Mouse (Mus musculus) forebrain, embryonic 16.5 days (tissue): ENCODE data around the gene Ablim1. TPM values are rescaled to one million over a fixed set of nuclear protein-coding genes. Genes with fewer than 3 reads are reported as not detected.

Experiments used
- ATAC-seq: fragments of 200-750 bp; cut with Nextera tagmentation; 2 replicates; pipeline ENCODE4 v1.8.0; 2017; ENCODE audit warnings: mild to moderate bottlenecking, moderate library complexity
- H3K27ac ChIP-seq: fragments of 300-500 bp; sonication (generic); 2 replicates; pipeline ENCODE4 v1.5.1; 2014; ENCODE audit warnings: low read length, control low read depth
- H3K27me3 ChIP-seq: fragments of 300-500 bp; sonication (generic); replicated peaks from 2 replicates; pipeline ENCODE4 v1.6.1; 2014; ENCODE audit warnings: low read length; ENCODE audit not compliant: control insufficient read depth, insufficient read depth
- H3K36me3 ChIP-seq: fragments of 300-500 bp; sonication (generic); 2 replicates; pipeline ENCODE4 v1.6.1; 2014; ENCODE audit not compliant: control insufficient read depth, insufficient read depth
- H3K4me1 ChIP-seq: fragments of 300-500 bp; sonication (generic); replicated peaks from 2 replicates; pipeline ENCODE4 v1.6.1; 2014; ENCODE audit warnings: low read length; ENCODE audit not compliant: control insufficient read depth, insufficient read depth
- H3K4me2 ChIP-seq: fragments of 300-500 bp; sonication (generic); 2 replicates; pipeline ENCODE4 v1.6.1; 2014; ENCODE audit warnings: mild to moderate bottlenecking, low read length, control low read depth
- H3K4me3 ChIP-seq: fragments of 300-500 bp; sonication (generic); replicated peaks from 2 replicates; pipeline ENCODE4 v1.5.1; 2014; ENCODE audit warnings: mild to moderate bottlenecking, low read length, control low read depth
- H3K9ac ChIP-seq: fragments of 300-500 bp; sonication (generic); replicated peaks from 2 replicates; pipeline ENCODE4 v1.6.1; 2014; ENCODE audit warnings: low read depth, low read length, control low read depth
- H3K9me3 ChIP-seq: fragments of 300-500 bp; sonication (generic); 2 replicates; pipeline ENCODE4 v1.6.1; 2016; ENCODE audit warnings: low read length; ENCODE audit not compliant: control insufficient read depth
- WGBS: fragments of 180-500 bp; shearing (Covaris S2); extraction: QIAGEN DNeasy Blood & Tissue Kit; methylation state at CpG from one replicate; pipeline ENCODE4 v1.1.7; 2014; 5-methylcytosine and 5-hydroxymethylcytosine counted together
- polyA plus RNA-seq: library from polyadenylated mRNA; unstranded; fragments of >200 nt; fragmentation: Nextera tagmentation; extraction: Ambion mirVana; gene quantifications from 2 replicates; pipeline ENCODE4 v1.2.1, GENCODE M21; 2015

The Ablim1 gene
- polyA plus RNA-seq, 1 experiment from 2014 or later: 47.1 TPM

DNA sequence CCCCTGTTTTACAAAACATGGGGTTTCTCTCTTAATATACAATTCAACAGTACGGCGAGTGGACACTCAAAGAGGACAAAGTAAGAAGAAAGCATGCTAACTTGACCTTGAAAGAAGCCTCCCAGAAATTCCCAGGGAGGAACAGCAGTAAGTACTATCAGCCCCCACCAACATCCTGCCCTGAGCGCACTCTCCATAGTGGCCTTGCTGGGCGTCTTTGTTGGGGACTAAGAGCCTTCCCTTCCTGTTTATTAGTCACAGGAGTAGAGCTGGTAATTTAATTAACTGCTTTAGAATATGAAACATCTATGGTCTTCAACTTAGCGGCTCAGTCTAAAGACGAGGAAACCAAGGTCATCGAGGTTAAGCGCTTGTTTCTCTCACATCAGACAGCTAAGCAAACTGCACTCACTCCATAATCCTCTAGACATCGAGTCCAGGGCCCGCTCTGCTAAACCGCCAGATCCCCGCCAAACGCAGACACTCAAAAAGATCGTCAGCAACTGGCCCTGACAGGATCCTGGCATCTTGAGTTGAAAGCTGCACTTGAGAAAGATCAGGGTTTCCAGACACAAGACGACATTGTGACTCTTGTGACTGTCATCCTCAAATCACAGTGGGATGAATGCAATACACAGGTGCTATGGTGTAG lies 50.3 kb downstream of the Ablim1 start:
- Histone ChIP-seq H3K36me3 (no peaks in the 10 kb centered on the region), H3K27me3 (no peaks in the 10 kb centered on the region), H3K4me1 (peaks cover 8% of the 10 kb centered on the region), H3K4me3 (no peak overlapping the region), H3K4me2 (no peak overlapping the region), H3K9me3 (no peaks in the 10 kb centered on the region), H3K27ac (no peak overlapping the region), H3K9ac (no peak overlapping the region)
- ATAC-seq: no peak
- 41% methylated on average over 15 of the region's 15 CpGs for WGBS

- Histone ChIP-seq H3K36me3 (no peaks in the 10 kb centered on the region), H3K27me3 (no peaks in the 10 kb centered on the region), H3K4me3 (no peak overlapping the region), H3K27ac (no peak overlapping the region), H3K4me1 (no peaks in the 10 kb centered on the region), H3K4me2 (no peak overlapping the region), H3K9ac (no peak overlapping the region), H3K9me3 (no peaks in the 10 kb centered on the region)
- no peak for ATAC-seq
- WGBS: 94% methylated on average over 12 of the region's 12 CpGs
These were observed 56.9 kb downstream of the Ablim1 start for GRCm38 (mm10) chr19:57257801-57258200.

GRCm38 (mm10) chr19:57256666-57257065 lies 58.1 kb downstream of the Ablim1 start:
- ATAC-seq: no peak
- H3K27me3 ChIP-seq: no peaks in the 10 kb centered on the region
- no peaks in the 10 kb centered on the region for H3K4me1 ChIP-seq
- H3K4me3 ChIP-seq: no peak overlapping the region
- WGBS: 39% methylated on average over 9 of the region's 9 CpGs
- H3K4me2 ChIP-seq: no peak overlapping the region
- H3K9me3 ChIP-seq: no peaks in the 10 kb centered on the region
- no peak overlapping the region for H3K27ac ChIP-seq
- no peaks in the 10 kb centered on the region for H3K36me3 ChIP-seq
- no peak overlapping the region for H3K9ac ChIP-seq

DNA sequence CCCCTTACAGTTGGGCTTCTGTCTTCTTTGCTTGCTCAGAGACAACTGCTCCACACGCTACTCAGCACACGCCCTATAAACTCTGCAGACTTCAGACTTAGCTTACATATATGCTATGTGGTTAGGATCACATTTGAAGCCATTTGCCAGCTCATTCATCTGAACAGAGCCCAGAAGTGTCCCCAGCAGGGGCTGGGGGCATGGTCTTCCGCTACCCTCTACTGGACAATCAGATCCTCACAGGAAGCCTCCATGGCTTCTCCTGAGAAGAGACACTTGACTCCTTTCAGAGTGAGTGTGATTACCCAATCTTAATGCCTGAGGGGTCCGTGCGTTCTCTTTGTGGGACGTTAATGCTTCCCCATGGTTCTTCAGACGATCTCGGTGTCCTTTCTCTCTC lies 59.6 kb downstream of the Ablim1 start:
- no peak for ATAC-seq
- H3K9ac ChIP-seq: no peak overlapping the region
- no peaks in the 10 kb centered on the region for H3K27me3 ChIP-seq
- no peak overlapping the region for H3K27ac ChIP-seq
- WGBS: 84% methylated on average over 8 of the region's 8 CpGs
- no peaks in the 10 kb centered on the region for H3K4me1 ChIP-seq
- no peaks in the 10 kb centered on the region for H3K36me3 ChIP-seq
- no peak overlapping the region for H3K4me3 ChIP-seq
- H3K9me3 ChIP-seq: no peaks in the 10 kb centered on the region
- H3K4me2 ChIP-seq: no peak overlapping the region

- H3K9me3 ChIP-seq: no peaks in the 10 kb centered on the region
- no peak overlapping the region for H3K4me3 ChIP-seq
- no peak overlapping the region for H3K27ac ChIP-seq
- no peak overlapping the region for H3K4me2 ChIP-seq
- no peaks in the 10 kb centered on the region for H3K4me1 ChIP-seq
- 80% methylated on average over 9 of the region's 9 CpGs for WGBS
- H3K36me3 ChIP-seq: no peaks in the 10 kb centered on the region
- no peak for ATAC-seq
- no peaks in the 10 kb centered on the region for H3K27me3 ChIP-seq
- H3K9ac ChIP-seq: no peak overlapping the region
These were observed 61.8 kb downstream of the Ablim1 start for GRCm38 (mm10) chr19:57252692-57253448.

- Histone ChIP-seq H3K27me3 (no peaks in the 10 kb centered on the region), H3K27ac (no peak overlapping the region), H3K36me3 (no peaks in the 10 kb centered on the region), H3K9me3 (no peaks in the 10 kb centered on the region), H3K4me2 (no peak overlapping the region), H3K4me3 (no peak overlapping the region), H3K4me1 (no peaks in the 10 kb centered on the region), H3K9ac (no peak overlapping the region)
- 84% methylated on average over 5 of the region's 5 CpGs for whole genome bisulfite sequencing
- ATAC-seq: no peak
These were observed 65.9 kb downstream of the Ablim1 start for GRCm38 (mm10) chr19:57248781-57249180.

- 67% methylated on average over 8 of the region's 8 CpGs for WGBS
- H3K27ac ChIP-seq: no peak overlapping the region
- no peak for ATAC-seq
These were observed 67.5 kb downstream of the Ablim1 start for GRCm38 (mm10) chr19:57247221-57247620.

GRCm38 (mm10) chr19:57244281-57244680 lies 70.4 kb downstream of the Ablim1 start:
- 70% methylated on average over 7 of the region's 7 CpGs for WGBS
- Histone ChIP-seq H3K4me1 (peaks cover 13% of the 10 kb centered on the region), H3K27ac (no peak overlapping the region), H3K4me3 (no peak overlapping the region), H3K4me2 (no peak overlapping the region), H3K27me3 (no peaks in the 10 kb centered on the region), H3K9ac (no peak overlapping the region), H3K36me3 (no peaks in the 10 kb centered on the region), H3K9me3 (no peaks in the 10 kb centered on the region)
- no peak for ATAC-seq

More at GRCm38 (mm10) chr19:57247221-57247620, 67.5 kb downstream of the Ablim1 start:
- no peaks in the 10 kb centered on the region for H3K36me3 ChIP-seq
- H3K4me3 ChIP-seq: no peak overlapping the region
- no peak overlapping the region for H3K9ac ChIP-seq
- 0 out of 2 replicates have a peak, but pooled peaks cover 3% of the 10 kb centered on the region for H3K4me1 ChIP-seq
- H3K27me3 ChIP-seq: no peaks in the 10 kb centered on the region
- H3K4me2 ChIP-seq: no peak overlapping the region
- H3K9me3 ChIP-seq: no peaks in the 10 kb centered on the region

DNA sequence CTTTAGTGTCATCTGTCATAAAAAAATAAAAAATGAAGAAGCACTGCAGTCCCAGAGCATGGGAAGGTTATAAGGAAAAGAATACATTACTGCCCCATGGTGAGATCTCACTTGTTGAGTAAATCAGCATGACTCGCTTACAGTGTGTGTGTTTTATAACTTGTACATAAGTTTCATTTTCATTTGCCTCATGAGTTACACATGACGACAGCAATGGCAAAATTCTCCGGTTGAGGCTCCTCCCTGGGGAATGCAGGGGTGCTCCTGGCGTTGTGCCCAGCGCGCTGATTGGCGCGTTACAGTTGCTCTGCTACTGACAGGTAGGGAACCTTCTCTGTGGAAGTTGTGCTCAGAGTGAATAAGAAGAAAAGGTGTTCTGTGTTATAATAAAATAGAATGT lies 71.1 kb downstream of the Ablim1 start:
- H3K36me3 ChIP-seq: no peaks in the 10 kb centered on the region
- H3K9me3 ChIP-seq: no peaks in the 10 kb centered on the region
- peaks cover 19% of the 10 kb centered on the region for H3K4me1 ChIP-seq
- ATAC-seq: no peak
- no peak overlapping the region for H3K27ac ChIP-seq
- no peak overlapping the region for H3K9ac ChIP-seq
- H3K4me2 ChIP-seq: no peak overlapping the region
- no peak overlapping the region for H3K4me3 ChIP-seq
- H3K27me3 ChIP-seq: no peaks in the 10 kb centered on the region
- WGBS: 77% methylated on average over 8 of the region's 8 CpGs
